Mouse (Mus musculus) heart, embryonic 14.5 days (tissue): ENCODE data around the gene Top2a. TPM values are rescaled to one million over a fixed set of nuclear protein-coding genes. Genes with fewer than 3 reads are reported as not detected.

Source experiments
- ATAC-seq: fragments of 200-750 bp; cut with Nextera tagmentation; 2 replicates; pipeline ENCODE4 v1.8.0; 2017; ENCODE audit warnings: low read depth, moderate TSS enrichment; ENCODE audit not compliant: insufficient number of reproducible peaks, insufficient read depth, low FRiP score
- H3K27ac ChIP-seq, 2 experiments: fragments of 200-500 bp in 1 of 2; fragments of 300-500 bp in 1 of 2; sonication (generic) in 1 of 2; replicated peaks in 1 of 2; 2 replicates each; pipeline ENCODE4 v1.5.1; 2012 to 2014; ENCODE audit warnings: low read depth in 2 of 2, low read length in 2 of 2, control low read depth in 1 of 2, mild to moderate bottlenecking in 1 of 2, mixed read lengths in 1 of 2; ENCODE audit not compliant: control insufficient read depth in 1 of 2, insufficient read depth in 1 of 2
- H3K27me3 ChIP-seq: fragments of 300-500 bp; sonication (generic); 2 replicates; pipeline ENCODE4 v1.6.1; 2014; ENCODE audit warnings: mild to moderate bottlenecking, low read length, control low read depth; ENCODE audit not compliant: control insufficient read depth, insufficient read depth
- H3K36me3 ChIP-seq: fragments of 300-500 bp; sonication (generic); 2 replicates; pipeline ENCODE4 v1.6.1; 2014; ENCODE audit warnings: mild to moderate bottlenecking, control low read depth, low read length, mixed read lengths; ENCODE audit not compliant: control insufficient read depth, insufficient read depth
- H3K4me1 ChIP-seq, 2 experiments: fragments of 200-500 bp in 1 of 2; fragments of 300-500 bp in 1 of 2; sonication (generic) in 1 of 2; 2 replicates each; pipeline ENCODE4 v1.6.1; 2012 to 2014; ENCODE audit warnings: low read length in 2 of 2, control low read depth in 1 of 2, mixed read lengths in 1 of 2; ENCODE audit not compliant: control insufficient read depth in 2 of 2, insufficient read depth in 2 of 2
- H3K4me2 ChIP-seq: fragments of 300-500 bp; sonication (generic); 2 replicates; pipeline ENCODE4 v1.6.1; 2014; ENCODE audit warnings: mild to moderate bottlenecking, low read length
- H3K4me3 ChIP-seq, 2 experiments: fragments of 200-500 bp in 1 of 2; fragments of 300-500 bp in 1 of 2; sonication (generic) in 1 of 2; 2 replicates each; pipeline ENCODE4 v1.5.1; 2012 to 2014; ENCODE audit warnings: low read length in 2 of 2, mild to moderate bottlenecking in 2 of 2, control low read depth in 1 of 2, low read depth in 1 of 2, moderate library complexity in 1 of 2; ENCODE audit not compliant: control insufficient read depth in 1 of 2, insufficient read depth in 1 of 2
- H3K9ac ChIP-seq: fragments of 300-500 bp; sonication (generic); 2 replicates; pipeline ENCODE4 v1.6.1; 2014; ENCODE audit warnings: mild to moderate bottlenecking, low read length
- H3K9me3 ChIP-seq: fragments of 300-500 bp; sonication (generic); 2 replicates; pipeline ENCODE4 v1.6.1; 2016; ENCODE audit warnings: low read length, control low read depth; ENCODE audit not compliant: control insufficient read depth
- WGBS: fragments of 180-500 bp; shearing (Covaris S2); extraction: QIAGEN DNeasy Blood & Tissue Kit; methylation state at CpG from one replicate; pipeline ENCODE4 v1.1.7; 2014; 5-methylcytosine and 5-hydroxymethylcytosine counted together
- polyA plus RNA-seq: library from polyadenylated mRNA; unstranded; fragments of >200 nt; fragmentation: Nextera tagmentation; extraction: Ambion mirVana; gene quantifications from 2 replicates; pipeline ENCODE4 v1.2.1, GENCODE M21; 2014

Top2a gene
- polyA plus RNA-seq, 1 experiment from 2014 or later: 174 TPM

- no peak overlapping the region for H3K4me3 ChIP-seq
- H3K9me3 ChIP-seq: peaks cover 8% of the 10 kb centered on the region; the same call in 1 of the 2 replicates
- no peaks in the 10 kb centered on the region for H3K36me3 ChIP-seq
- no peaks in the 10 kb centered on the region for H3K27me3 ChIP-seq
- no peak overlapping the region for H3K4me2 ChIP-seq
- no peak for ATAC-seq
- WGBS: 36% methylated on average over 8 of the region's 8 CpGs
- H3K27ac ChIP-seq: no peak overlapping the region
- H3K4me1 ChIP-seq: peaks cover 7 to 9% of the 10 kb centered on the region in 2 experiments; a peak in 3 of 4 replicates
- H3K9ac ChIP-seq: no peak overlapping the region
These were observed 39.6 kb upstream of the Top2a start for GRCm38 (mm10) chr11:99063406-99064131.

DNA sequence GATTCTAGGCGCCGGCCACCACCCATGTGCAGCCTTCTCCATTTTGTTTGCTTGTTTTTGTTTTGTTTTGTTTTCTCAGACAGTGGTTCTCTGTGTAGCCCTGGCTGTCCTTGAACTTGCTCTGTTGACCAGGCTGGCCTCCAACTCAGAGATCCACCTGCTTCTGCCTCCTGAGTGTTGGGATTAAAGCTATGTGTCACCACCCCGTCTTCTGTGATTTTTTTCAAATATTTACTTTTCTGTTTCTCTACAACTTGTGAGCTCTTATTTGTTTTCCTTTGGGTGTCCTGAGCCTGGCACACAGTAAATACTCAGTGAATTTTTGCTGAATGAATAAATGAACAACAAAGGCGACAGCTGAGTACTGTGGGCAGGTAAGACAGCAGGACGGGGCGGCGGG, 38.7 kb upstream of the Top2a start:
- Histone ChIP-seq H3K4me3 (no peak overlapping the region), H3K27me3 (no peaks in the 10 kb centered on the region), H3K4me1 (peaks cover 7 to 9% of the 10 kb centered on the region in 2 experiments; a peak in 3 of 4 replicates), H3K9ac (no peak overlapping the region), H3K27ac (no peak overlapping the region), H3K4me2 (no peak overlapping the region), H3K36me3 (no peaks in the 10 kb centered on the region), H3K9me3 (peaks cover 8% of the 10 kb centered on the region; the same call in 1 of the 2 replicates)
- WGBS: 83% methylated on average over 7 of the region's 7 CpGs
- ATAC-seq: no peak

- no peak for ATAC-seq
- Histone ChIP-seq H3K27me3 (no peaks in the 10 kb centered on the region), H3K9me3 (peaks cover 8% of the 10 kb centered on the region; the same call in 1 of the 2 replicates), H3K4me2 (no peak overlapping the region), H3K27ac (no peak overlapping the region), H3K4me3 (no peak overlapping the region), H3K9ac (no peak overlapping the region), H3K4me1 (peaks cover 2 to 6% of the 10 kb centered on the region in 2 experiments), H3K36me3 (no peaks in the 10 kb centered on the region)
- 83% methylated on average over 3 of the region's 3 CpGs for WGBS
These were observed 36.4 kb upstream of the Top2a start for GRCm38 (mm10) chr11:99060435-99060834.

DNA sequence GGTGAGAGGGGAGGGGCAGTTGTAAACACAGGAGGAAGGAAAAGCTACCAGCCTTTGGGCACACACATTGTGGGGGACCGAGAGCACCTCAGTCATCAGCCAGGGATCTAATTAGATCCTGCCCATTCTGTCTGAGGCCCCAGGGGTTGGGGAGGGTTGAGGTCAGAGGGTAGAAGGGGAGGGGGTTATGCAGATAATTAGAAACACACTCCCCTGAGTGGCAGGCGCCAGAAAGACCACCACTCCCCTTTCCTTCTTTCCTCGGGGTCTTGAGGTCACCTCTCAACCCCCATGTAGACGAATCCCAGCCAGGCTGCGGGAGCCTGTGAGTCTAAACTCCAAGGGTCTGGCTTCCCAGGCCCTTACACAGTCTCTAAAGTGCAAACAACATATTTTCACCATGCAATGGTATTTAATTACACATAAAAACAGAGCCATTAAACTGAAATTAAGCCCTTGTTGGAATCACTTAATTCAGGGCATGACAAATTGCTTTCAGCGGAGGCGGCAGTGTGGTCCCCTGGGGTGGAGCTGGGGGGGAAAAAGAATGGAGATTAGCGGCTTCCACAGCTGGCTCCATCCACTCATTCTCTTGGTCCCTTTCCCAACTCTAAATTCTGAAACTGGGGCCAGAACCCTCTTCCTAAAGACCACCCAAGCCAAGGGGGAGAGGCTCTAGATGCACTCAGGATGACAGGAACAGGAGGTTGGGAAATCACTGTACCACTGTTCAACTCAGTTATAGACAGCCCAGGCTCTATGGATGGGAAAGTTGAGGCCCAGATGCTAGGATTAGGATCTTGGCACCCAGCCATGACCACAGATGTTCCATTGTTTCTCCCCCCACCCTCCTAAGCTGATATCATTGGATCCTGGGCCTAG, 31.8 kb upstream of the Top2a start:
- 35% methylated on average over 8 of the region's 8 CpGs for WGBS
- Histone ChIP-seq H3K36me3 (peaks cover 21% of the 10 kb centered on the region), H3K4me2 (no peak overlapping the region), H3K4me3 (no peak overlapping the region), H3K27ac (peak overlapping the region in 1 of 2 experiments; percentile 14; a peak in 2 of 4 replicates), H3K4me1 (peaks cover 0 to 7% of the 10 kb centered on the region in 2 experiments; a peak in 2 of 4 replicates), H3K9ac (no peak overlapping the region), H3K27me3 (no peaks in the 10 kb centered on the region), H3K9me3 (peaks cover 8% of the 10 kb centered on the region; the same call in 1 of the 2 replicates)
- ATAC-seq: no peak

DNA sequence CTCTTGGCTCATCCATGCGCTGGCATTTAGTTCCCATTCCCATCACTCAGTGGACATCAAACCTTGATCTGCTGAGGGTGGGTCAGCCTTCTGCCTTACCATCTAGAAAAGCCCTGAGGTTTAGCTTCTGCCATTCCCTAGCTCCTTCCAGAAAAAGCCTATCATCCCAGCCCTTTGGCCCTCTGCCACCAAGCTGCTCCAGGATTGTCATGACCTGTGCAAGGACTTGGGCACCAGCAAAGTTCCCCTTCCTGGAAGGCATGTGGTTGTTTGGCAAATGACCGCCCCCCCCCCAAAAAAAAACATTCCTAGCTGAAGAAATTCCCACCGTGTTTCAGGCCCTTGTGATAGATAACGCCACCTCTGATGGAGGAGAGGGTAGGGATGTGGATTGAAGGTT, 31.2 kb upstream of the Top2a start:
- Histone ChIP-seq H3K4me1 (peaks cover 0 to 7% of the 10 kb centered on the region in 2 experiments; a peak in 2 of 4 replicates), H3K27ac (peak overlapping the region in 1 of 2 experiments; percentile 14; a peak in 2 of 4 replicates), H3K36me3 (peaks cover 27% of the 10 kb centered on the region), H3K4me3 (no peak overlapping the region), H3K9me3 (peaks cover 8% of the 10 kb centered on the region; the same call in 1 of the 2 replicates), H3K9ac (no peak overlapping the region), H3K27me3 (no peaks in the 10 kb centered on the region), H3K4me2 (no peak overlapping the region)
- 29% methylated on average over 4 of the region's 4 CpGs for WGBS
- no peak for ATAC-seq

- Histone ChIP-seq H3K9me3 (no peaks in the 10 kb centered on the region), H3K27ac (peak overlapping the region; percentile 66 to 83), H3K9ac (peak overlapping the region; percentile 39), H3K4me2 (peak overlapping the region; percentile 41), H3K36me3 (peaks cover 51% of the 10 kb centered on the region), H3K27me3 (no peaks in the 10 kb centered on the region), H3K4me1 (peaks cover 33 to 44% of the 10 kb centered on the region in 2 experiments), H3K4me3 (no peak overlapping the region)
- no peak for ATAC-seq
- 45% methylated on average over 2 of the region's 2 CpGs for WGBS
These were observed 23.7 kb upstream of the Top2a start for GRCm38 (mm10) chr11:99047643-99048042.

- 4% methylated on average over 5 of the region's 5 CpGs for WGBS
- no peak overlapping the region for H3K4me3 ChIP-seq
- peaks cover 46% of the 10 kb centered on the region for H3K36me3 ChIP-seq
- H3K4me2 ChIP-seq: peak overlapping the region; percentile 41
- no peaks in the 10 kb centered on the region for H3K9me3 ChIP-seq
- peak overlapping the region; percentile 66 to 83 for H3K27ac ChIP-seq
- peak overlapping the region; percentile 39; the same call in 1 of the 2 replicates for H3K9ac ChIP-seq
- ATAC-seq: peak; percentile 74
- H3K27me3 ChIP-seq: peaks cover 3% of the 10 kb centered on the region; the same call in 1 of the 2 replicates
- peaks cover 36 to 44% of the 10 kb centered on the region in 2 experiments for H3K4me1 ChIP-seq
These were observed 23.1 kb upstream of the Top2a start for GRCm38 (mm10) chr11:99047120-99047519.
